Mouse (Mus musculus) ES-E14 (cell line): ENCODE measurements around the gene Zfp672.

ENCODE experiments used
- HCFC1 ChIP-seq: IDR thresholded peaks from 2 replicates; pipeline ENCODE4 v1.6.1; 2012; ENCODE audit warnings: low read length, inconsistent platforms, borderline replicate concordance; ENCODE audit not compliant: insufficient read depth
- ZNF384 ChIP-seq: IDR thresholded peaks from 2 replicates; pipeline ENCODE4 v1.6.1; 2012; ENCODE audit warnings: low read depth, low read length, inconsistent platforms

DNA sequence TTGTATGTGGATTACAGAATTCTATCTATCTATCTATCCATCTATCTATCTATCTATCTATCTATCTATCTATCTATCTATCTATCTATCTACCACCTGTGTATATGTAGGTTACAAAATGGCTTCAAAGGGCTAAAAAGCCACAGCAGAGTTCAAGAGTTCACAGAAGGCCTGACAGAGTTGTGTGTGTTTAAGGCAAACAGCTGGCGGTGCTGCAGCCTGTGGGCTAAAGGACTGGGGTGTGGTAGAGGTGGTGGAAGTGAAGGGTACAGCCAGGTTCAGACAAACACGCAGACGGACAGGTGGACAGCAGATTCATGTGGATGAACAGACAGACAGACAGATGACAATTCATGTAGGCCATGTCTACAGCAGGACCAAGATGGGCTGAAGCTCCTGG, 61.9 kb downstream of the Zfp672 start:
- TF ChIP-seq HCFC1 (no peak), ZNF384 (no peak)
